Mouse (Mus musculus) bone marrow, adult 2 months (tissue): Measurements from ENCODE around the gene Nle1. TPM values are rescaled to one million over a fixed set of nuclear protein-coding genes. Genes with fewer than 3 reads are reported as not detected.

ENCODE experiments used
- H3K27ac ChIP-seq: fragments of 200-500 bp; 2 replicates; pipeline ENCODE4 v1.5.1; 2012; ENCODE audit warnings: low read depth, mild to moderate bottlenecking, control low read depth, inconsistent platforms, low read length; ENCODE audit not compliant: control insufficient read depth, poor library complexity, insufficient read depth
- H3K4me1 ChIP-seq: fragments of 200-500 bp; 2 replicates; pipeline ENCODE4 v1.6.1; 2011; ENCODE audit warnings: low read length; ENCODE audit not compliant: control insufficient read depth, insufficient read depth
- H3K4me3 ChIP-seq: fragments of 200-500 bp; replicated peaks from 2 replicates; pipeline ENCODE3; 2011; ENCODE audit warnings: mild to moderate bottlenecking, low read depth, low read length, control low read depth; ENCODE audit not compliant: control insufficient read depth
- CTCF ChIP-seq: fragments of 200-500 bp; IDR thresholded peaks from 2 replicates; pipeline ENCODE4 v1.5.1; 2011; ENCODE audit warnings: low read length, control low read depth; ENCODE audit not compliant: control insufficient read depth, insufficient read depth
- POLR2A ChIP-seq: fragments of 200-500 bp; IDR thresholded peaks from 2 replicates; pipeline ENCODE4 v1.6.1; 2011; ENCODE audit warnings: low read depth, mild to moderate bottlenecking, control low read depth, low read length, borderline replicate concordance; ENCODE audit not compliant: control insufficient read depth
- WGBS: fragments of 180-500 bp; shearing (Covaris S2); methylation state at CpG from one replicate; pipeline ENCODE4 v1.1.7; 2018; 5-methylcytosine and 5-hydroxymethylcytosine counted together
- polyA plus RNA-seq: library from polyadenylated mRNA; stranded (reverse); fragments of >200 nt; gene quantifications from 2 replicates; pipeline ENCODE4 v1.2.4, GENCODE M21; 2011; ENCODE audit warnings: low replicate concordance; ENCODE audit not compliant: missing spikeins, insufficient read depth, insufficient read length

Gene Nle1
- polyA plus RNA-seq, 1 experiment, result 33.6 TPM

- Histone ChIP-seq H3K27ac (no peak overlapping the region), H3K4me3 (no peak overlapping the region), H3K4me1 (peaks cover 3% of the 10 kb centered on the region)
- 90% methylated on average over 8 of the region's 8 CpGs for WGBS
- TF ChIP-seq POLR2A (no peak), CTCF (no peak)
These were observed 25.0 kb downstream of the Nle1 start for GRCm38 (mm10) chr11:82883180-82883579.

GRCm38 (mm10) chr11:82877726-82878344 lies 30.4 kb downstream of the Nle1 start:
- WGBS, result 84% methylated on average over 7 of the region's 7 CpGs
- Histone ChIP-seq H3K4me3 (no peak overlapping the region), H3K4me1 (peaks cover 3% of the 10 kb centered on the region), H3K27ac (no peak overlapping the region)
- TF ChIP-seq POLR2A (no peak), CTCF (no peak)

GRCm38 (mm10) chr11:82875631-82876030 lies 32.6 kb downstream of the Nle1 start:
- Histone ChIP-seq H3K27ac (no peak overlapping the region), H3K4me3 (no peak overlapping the region), H3K4me1 (peaks cover 3% of the 10 kb centered on the region)
- WGBS, result 86% methylated on average over 5 of the region's 5 CpGs
- no peak for TF ChIP-seq CTCF
- no peak for TF ChIP-seq POLR2A

GRCm38 (mm10) chr11:82874924-82875323 lies 33.3 kb downstream of the Nle1 start:
- TF ChIP-seq CTCF (no peak), POLR2A (no peak)
- H3K4me3 ChIP-seq, result no peak overlapping the region

GRCm38 (mm10) chr11:82871031-82871446 lies 37.2 kb downstream of the Nle1 start, which contains the start of gene Rffl:
TSS of gene Rffl (minus strand) at chr11:82871210.
- under 1% methylated on average over 42 of the region's 43 CpGs for WGBS
- Histone ChIP-seq H3K27ac (peak within 1 kb of the TSS; percentile 89), H3K4me3 (peak within 1 kb of the TSS; percentile 92), H3K4me1 (no peaks in the 10 kb centered on the region; the same call in 1 of the 2 replicates)
- peak; percentile 56; the same call in 1 of the 2 replicates for TF ChIP-seq POLR2A
- peak; percentile 82 for TF ChIP-seq CTCF

More at GRCm38 (mm10) chr11:82874924-82875323, 33.3 kb downstream of the Nle1 start:
- peaks cover 3% of the 10 kb centered on the region for H3K4me1 ChIP-seq
- 58% methylated on average over 5 of the region's 5 CpGs for WGBS
- H3K27ac ChIP-seq, result no peak overlapping the region

GRCm38 (mm10) chr11:82870173-82871030 lies 37.8 kb downstream of the Nle1 start:
- under 1% methylated on average over 35 of the region's 36 CpGs for WGBS
- TF ChIP-seq POLR2A, result 0 out of 2 replicates have a peak, but pooled peaks have one; percentile 46
- no peak for TF ChIP-seq CTCF
- Histone ChIP-seq H3K4me1 (no peaks in the 10 kb centered on the region; the same call in 1 of the 2 replicates), H3K4me3 (peak overlapping the region; percentile 92), H3K27ac (peak overlapping the region; percentile 89)

- peak overlapping the region; percentile 92 for H3K4me3 ChIP-seq
- WGBS, result 35% methylated on average over 9 of the region's 9 CpGs
- peak overlapping the region; percentile 89 for H3K27ac ChIP-seq
- TF ChIP-seq POLR2A, result no peak
- TF ChIP-seq CTCF, result no peak
- no peaks in the 10 kb centered on the region; the same call in none of the 2 replicates for H3K4me1 ChIP-seq
These were observed 38.6 kb downstream of the Nle1 start for GRCm38 (mm10) chr11:82869506-82870172.

- no peak for TF ChIP-seq POLR2A
- TF ChIP-seq CTCF, result no peak
- H3K4me3 ChIP-seq, result no peak overlapping the region
- no peaks in the 10 kb centered on the region; the same call in none of the 2 replicates for H3K4me1 ChIP-seq
- WGBS, result 23% methylated on average over 5 of the region's 5 CpGs
- no peak overlapping the region; the same call in 1 of the 2 replicates for H3K27ac ChIP-seq
These were observed 40.3 kb downstream of the Nle1 start for GRCm38 (mm10) chr11:82867956-82868355.
